Mouse (Mus musculus) heart, postnatal 14 days (tissue): Measurements from ENCODE around the gene Nup98. TPM values are rescaled to one million over a fixed set of nuclear protein-coding genes. Genes with fewer than 3 reads are reported as not detected.

Experiments used
- DNase-seq, 2 experiments: peaks; one replicate each; pipeline ENCODE4 v3.0.0; 2021 to 2022
- intact Hi-C: fragments of 180-260 bp; cut with DNase I; formaldehyde crosslinking; loops from one replicate; pipeline ENCODE4 v1.15.1; 2025
- total RNA-seq, 2 experiments: library from RNA; stranded (reverse); gene quantifications; 2 replicates each; pipeline ENCODE4 v1.2.3; 2021

The Nup98 gene
- total RNA-seq, 2 experiments from 2014 or later, result 31.9 to 34.2 TPM

DNA sequence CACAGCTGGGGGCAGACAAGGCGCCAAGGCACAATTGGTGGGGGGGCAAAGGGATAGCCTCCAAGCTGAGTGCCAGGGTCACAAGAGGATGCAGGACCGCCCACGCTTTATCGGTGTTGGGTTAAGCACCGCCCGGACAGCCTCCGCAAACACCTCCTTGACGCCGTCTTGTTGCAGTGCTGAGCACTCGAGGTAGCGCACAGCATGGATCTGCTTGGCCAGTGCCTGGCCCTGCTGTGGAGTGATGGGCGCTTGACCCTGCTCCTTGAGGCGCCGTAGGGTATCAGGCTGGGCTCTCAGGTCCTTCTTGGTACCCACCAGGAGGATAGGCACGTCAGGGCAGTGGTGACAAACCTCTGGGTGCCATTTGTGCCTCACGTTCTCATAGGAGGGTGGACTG is 29.6 kb upstream of the Nup98 start:
- intact Hi-C loops, result no loop called here
- no peak for DNase-seq

GRCm38 (mm10) chr7:102238686-102239286 is 28.8 kb upstream of the Nup98 start:
- intact Hi-C loops, result no loop called here
- DNase-seq, result no peak

DNA sequence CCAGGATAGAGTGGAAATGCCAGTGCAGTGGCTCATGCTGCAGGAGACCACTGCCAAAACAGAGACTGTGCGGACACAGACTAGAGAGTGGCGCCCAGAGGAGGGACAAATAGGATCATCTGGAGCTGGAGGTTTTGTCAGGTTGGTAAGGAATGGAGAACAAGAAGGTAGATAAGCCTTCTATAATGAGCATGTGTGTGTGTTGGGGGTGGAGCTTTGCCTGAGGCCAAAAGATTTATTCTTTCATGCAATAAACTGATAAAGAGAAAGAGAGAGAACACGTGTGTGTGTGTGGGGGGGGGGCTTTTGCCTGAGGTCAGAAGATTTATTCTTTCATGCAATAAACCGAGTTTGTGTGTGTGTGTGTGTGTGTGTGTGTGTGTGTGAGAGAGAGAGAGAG is 23.1 kb upstream of the Nup98 start:
- intact Hi-C loops, result no loop called here
- DNase-seq, result no peak

DNA sequence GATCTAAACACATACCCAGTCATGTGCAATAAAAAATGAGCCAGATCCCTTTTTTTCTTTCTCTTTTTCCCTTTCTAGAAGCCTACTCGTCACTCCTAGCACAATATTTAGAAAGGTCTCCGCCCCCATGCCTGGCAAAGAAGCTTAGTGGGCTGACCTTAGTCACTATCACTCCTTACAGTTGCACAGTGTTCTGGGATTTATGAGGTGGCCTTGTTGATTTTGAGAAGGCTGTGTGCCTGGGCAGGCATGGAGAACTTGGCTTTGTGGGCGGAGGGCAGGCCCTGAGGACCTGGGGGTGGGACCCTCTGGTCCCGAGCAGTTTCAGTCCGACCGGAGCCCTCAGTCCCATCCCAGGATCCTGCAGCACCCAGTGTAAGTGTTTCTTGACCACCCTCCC is 19.8 kb upstream of the Nup98 start:
- intact Hi-C loops, result no loop called here
- DNase-seq, result no peak

DNA sequence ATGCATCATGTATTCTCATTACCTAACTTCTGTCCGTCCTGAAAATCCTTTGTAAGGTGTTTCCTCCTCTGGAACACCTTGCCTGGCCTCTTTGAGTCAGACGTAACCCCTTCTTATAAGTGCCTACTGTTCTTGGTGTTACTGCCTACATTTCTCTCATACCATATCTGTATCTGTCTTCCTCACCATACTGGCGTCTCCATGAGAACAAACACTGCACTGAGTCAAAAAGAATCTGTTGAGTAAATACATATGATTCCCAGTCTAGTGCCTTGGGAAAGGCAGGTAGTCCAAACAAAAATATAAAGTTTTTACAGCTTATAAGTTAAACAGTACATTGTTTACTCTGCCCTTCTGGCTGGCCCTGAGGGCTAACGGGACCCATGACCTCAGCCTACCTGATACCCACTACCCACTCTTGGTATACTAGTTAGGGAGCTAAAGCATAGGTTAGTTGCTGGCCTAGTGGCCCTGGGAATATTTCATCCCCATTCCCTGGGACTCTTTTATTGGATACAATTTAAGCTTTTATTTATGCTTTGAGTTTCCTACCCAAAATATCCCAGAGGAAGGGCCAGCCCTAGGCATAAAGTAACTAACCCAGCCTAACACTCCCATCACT is 18.2 kb upstream of the Nup98 start:
- intact Hi-C loops, result no loop called here
- DNase-seq, result no peak

DNA sequence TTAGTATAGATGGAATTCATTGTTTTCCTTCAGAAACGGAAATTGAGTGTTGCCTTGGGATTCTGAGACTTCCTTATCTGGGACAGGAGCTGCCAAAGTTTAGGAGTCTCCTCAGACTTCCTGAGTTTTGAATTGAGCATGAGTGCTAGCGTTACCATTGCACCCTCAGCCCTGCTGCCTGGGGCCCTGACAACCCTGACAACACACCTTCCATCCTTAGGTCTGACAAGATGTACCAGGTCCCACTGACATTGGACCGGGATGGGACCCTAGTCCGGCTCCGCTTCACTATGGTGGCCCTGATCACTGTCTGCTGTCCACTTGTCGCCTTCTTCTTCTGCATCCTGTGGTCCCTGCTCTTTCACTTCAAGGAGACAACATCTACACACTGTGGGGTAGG is 16.1 kb upstream of the Nup98 start:
- DNase-seq, result no peak
- intact Hi-C loops, result no loop called here

GRCm38 (mm10) chr7:102223883-102224738 is 14.1 kb upstream of the Nup98 start:
- intact Hi-C loops, result loop anchor here (2.0 kb wide), 1 partner anchor 27 kb away; no protein-coding TSS in a partner anchor

GRCm38 (mm10) chr7:102222830-102223556 is 13.0 kb upstream of the Nup98 start:
- intact Hi-C loops, result loop anchor here (2.0 kb wide), 1 partner anchor 28 kb away; no protein-coding TSS in a partner anchor
- peak; percentile 71 to 78 for DNase-seq

More at GRCm38 (mm10) chr7:102223883-102224738, 14.1 kb upstream of the Nup98 start:
- peak in 1 of 2 experiments; percentile 31 for DNase-seq

DNA sequence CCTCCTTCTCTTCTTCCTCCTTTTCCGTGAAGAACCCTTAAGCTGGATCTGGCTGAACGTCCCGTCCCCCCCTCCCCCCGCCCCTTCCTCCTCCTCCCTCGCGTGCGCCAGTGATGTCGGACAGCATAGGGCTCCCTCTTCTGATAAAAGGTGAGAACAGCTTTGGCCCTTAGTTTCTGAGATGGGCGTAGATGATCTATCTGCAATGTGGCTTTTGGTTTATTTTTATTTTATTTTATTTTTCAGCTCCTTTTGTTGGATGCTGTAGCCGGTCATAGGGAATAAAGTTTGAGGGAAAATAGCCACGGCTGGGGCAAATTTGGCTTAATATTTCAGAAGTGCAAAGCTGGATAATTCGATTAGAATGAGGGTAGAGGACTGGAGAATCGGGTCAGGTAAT is 12.4 kb upstream of the Nup98 start:
- DNase-seq, result peak; percentile 38 to 48
- intact Hi-C loops, result loop anchor here (2.0 kb wide), 1 partner anchor 28 kb away; no protein-coding TSS in a partner anchor

DNA sequence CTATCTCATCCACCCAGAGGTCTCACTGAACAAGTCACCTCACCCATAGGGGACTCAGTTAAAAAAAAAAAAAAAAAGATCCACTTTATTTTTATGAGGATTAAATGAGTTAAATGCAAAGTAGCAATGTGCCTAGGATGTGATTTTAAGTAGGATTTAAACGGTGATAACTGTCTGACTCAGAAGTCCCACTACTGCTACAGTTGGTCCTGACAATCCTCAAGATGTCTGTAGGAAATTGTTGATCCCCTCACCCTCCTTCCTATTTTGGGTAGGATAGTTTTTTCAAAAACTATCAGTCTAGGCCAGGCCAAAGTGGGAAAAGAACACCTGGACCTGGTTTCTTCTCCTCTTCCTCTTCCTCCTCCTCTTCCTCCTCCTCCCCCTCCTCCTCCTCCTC is 11.9 kb upstream of the Nup98 start:
- intact Hi-C loops, result loop anchor here (2.0 kb wide), 1 partner anchor 29 kb away; no protein-coding TSS in a partner anchor

GRCm38 (mm10) chr7:102211071-102211470 is 1.1 kb upstream of the Nup98 start:
- intact Hi-C loops, result no loop called here

More for the DNA sequence above, 11.9 kb upstream of the Nup98 start:
- DNase-seq, result no peak

GRCm38 (mm10) chr7:102208806-102209363 is 1.1 kb downstream of the Nup98 start:
- intact Hi-C loops, result loop anchor here (2.0 kb wide), 1 partner anchor 40 kb away; no protein-coding TSS in a partner anchor
- no peak for DNase-seq

More at GRCm38 (mm10) chr7:102211071-102211470, 1.1 kb upstream of the Nup98 start:
- no peak for DNase-seq

DNA sequence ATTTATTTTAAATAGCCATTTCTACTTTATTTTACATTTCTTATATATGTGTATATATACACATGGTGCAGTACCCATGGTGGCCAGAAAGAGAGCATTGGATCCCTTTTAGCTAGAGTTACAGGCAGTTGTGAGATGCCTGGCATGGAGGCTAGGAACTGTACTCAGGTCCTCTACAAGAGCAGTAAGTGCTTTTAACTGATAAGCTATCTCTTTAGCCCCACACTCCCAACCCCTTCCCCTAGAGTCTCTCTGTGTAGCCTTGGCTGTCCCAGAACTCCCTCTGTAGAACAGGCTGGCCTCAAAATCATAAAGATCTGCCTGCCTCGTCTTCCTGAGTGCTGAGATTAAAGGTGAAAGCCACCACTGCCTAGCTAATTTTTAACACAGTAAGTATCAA is 4.3 kb downstream of the Nup98 start:
- intact Hi-C loops, result no loop called here

DNA sequence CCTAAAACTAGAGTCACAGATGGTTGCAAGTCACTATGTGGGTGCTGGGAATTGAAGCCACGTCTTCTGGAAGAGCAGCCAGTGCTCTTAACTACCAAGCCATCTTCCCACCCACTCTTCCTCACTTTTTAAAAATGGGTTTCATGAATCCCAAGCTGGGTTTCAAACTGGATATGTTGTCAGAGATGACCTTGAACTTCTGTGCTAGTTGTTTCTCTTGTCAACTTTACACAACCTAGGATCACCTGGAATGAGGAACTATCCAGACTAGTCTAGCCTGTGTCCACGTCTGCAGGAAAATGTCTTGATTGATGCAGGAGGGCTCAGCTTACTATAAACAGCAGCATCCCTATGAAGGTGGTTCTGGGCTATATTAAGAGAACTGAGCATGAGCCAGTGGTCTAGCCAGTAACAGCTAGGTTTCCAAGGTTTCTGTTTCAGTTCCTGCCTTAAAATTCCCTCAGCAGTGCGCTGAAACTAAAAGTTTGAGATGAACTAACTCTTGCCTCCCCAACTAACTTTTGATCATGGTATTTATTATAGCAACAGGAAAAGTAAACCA is 5.6 kb downstream of the Nup98 start:
- intact Hi-C loops, result no loop called here
- no peak for DNase-seq

More for the DNA sequence above, 4.3 kb downstream of the Nup98 start:
- DNase-seq, result no peak

GRCm38 (mm10) chr7:102200996-102201785 is 8.8 kb downstream of the Nup98 start:
- no peak for DNase-seq
- intact Hi-C loops, result no loop called here

DNA sequence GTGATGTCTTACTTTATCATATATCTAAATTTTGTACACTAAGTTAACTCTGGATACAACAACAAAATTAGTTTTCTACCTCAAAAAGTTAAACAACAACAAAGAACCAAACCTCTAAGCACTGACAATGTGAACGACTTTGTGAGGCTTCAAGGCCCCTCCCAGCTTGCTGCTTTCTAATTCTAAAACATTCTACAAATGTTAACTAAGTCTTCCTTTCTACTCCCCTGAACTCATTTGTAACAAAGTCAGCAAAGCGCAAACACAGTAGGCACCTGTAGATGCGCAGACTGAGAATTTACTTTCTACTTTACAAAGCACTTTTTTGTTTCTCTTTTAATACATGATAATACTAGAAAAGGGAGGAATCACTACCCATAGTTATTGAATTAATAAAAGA is 9.4 kb downstream of the Nup98 start:
- DNase-seq, result no peak
- intact Hi-C loops, result no loop called here

DNA sequence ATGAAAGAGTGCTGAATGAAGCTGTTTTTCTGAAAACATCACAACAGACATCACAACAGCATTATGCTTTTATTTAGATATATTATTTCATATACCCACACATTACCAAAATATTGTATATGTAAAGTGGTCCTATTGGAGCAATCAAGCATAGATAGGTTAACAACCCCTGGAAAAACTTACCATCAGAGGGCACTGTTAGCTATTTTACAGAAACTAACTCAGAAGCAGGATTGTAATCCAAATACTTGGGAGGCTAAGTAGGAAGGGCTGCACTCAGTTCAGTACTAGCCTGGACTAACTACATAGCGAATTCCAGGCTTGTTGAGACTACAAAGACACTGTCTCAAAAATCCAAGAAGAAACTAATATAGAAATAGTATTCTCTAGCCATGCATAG is 17.6 kb downstream of the Nup98 start:
- no peak for DNase-seq

DNA sequence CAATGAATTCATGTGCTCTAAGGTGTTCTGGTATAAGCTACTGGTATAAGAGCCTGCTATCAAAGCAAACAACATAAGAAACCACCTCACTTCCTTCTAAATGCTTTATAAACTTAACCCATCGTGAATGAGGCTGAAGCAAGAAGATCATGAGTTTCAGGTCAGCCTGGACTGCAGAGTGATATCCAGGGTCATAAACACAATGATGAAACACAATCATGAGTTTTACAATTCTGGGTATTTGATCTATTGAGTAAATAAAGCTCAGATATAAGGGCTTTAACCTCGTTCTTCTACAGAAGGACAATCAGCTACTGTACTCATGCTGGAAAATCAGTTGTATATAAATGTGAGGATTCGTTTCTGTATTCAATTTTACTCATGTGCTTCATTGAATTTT is 26.1 kb downstream of the Nup98 start:
- intact Hi-C loops, result no loop called here
- DNase-seq, result no peak

More for the DNA sequence above, 17.6 kb downstream of the Nup98 start:
- intact Hi-C loops, result loop anchor here (5.0 to 10.0 kb wide), 2 partner anchors 60 to 222 kb away; no protein-coding TSS in a partner anchor

DNA sequence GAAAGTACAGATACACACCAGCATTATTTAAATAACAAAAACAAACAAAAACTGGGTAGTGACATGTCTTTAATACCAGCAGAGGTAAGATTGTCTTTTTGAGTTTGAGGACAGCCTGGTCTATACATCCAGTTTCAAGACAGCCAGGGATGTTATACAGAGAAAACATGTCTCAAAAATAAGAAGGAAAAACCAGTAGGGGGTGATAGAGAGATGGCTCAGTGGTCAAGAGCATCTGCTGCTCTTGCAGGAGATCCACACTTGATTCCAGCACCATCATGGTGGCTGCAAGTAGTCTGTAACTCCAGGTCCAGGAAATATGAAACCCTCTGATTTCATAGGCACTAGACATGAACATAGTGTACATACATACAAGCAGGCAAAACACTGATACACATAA is 39.7 kb downstream of the Nup98 start:
- intact Hi-C loops, result no loop called here
- no peak for DNase-seq
